Mouse (Mus musculus): ENCODE measurements around the gene Selenoh. TPM values are rescaled to one million over a fixed set of nuclear protein-coding genes. Genes with fewer than 3 reads are reported as not detected.

The Selenoh gene
- total RNA-seq (2023) = 10 to 100 TPM; 46.1 to 47.8 TPM

GRCm38 (mm10) chr2:84670569-84670933 is at the start of gene Selenoh:
TSS of gene Selenoh (minus strand) at chr2:84670770.

GRCm38 (mm10) chr2:84714811-84715561 is 44.4 kb upstream of the Selenoh start, which contains the start of gene Zdhhc5:
TSS of gene Zdhhc5 (minus strand) at chr2:84715180.

GRCm38 (mm10) chr2:84679016-84679415 is 8.4 kb upstream of the Selenoh start, which contains the start of gene Tmx2:
TSS of gene Tmx2 (minus strand) at chr2:84679140.

GRCm38 (mm10) chr2:84677968-84678880 is 7.7 kb upstream of the Selenoh start, which contains the start of the genes Gm28635 and Med19:
TSS of gene Gm28635 (minus strand) at chr2:84678041.
TSS of gene Med19 (plus strand) at chr2:84678402.

GRCm38 (mm10) chr2:84658806-84659205 is 11.8 kb downstream of the Selenoh start, which contains the start of gene Btbd18:
TSS of gene Btbd18 (plus strand) at chr2:84659079.

GRCm38 (mm10) chr2:84650464-84651195 is 19.9 kb downstream of the Selenoh start, which contains the start of gene Ctnnd1:
TSS of gene Ctnnd1 (minus strand) at chr2:84650765.

Other genes starting within 250 kb of the Selenoh start
- gene Calcrl, start 245.4 kb downstream of the Selenoh start, total RNA-seq (2023) = 10 to 100 TPM; 19.3 to 26.4 TPM
- 1 to 10 TPM; 5.0 to 5.1 TPM for gene Tfpi, start 194.0 kb downstream of the Selenoh start, total RNA-seq (2023)
- gene Ctnnd1, start 20.0 kb downstream of the Selenoh start, total RNA-seq (2023) = 10 to 100 TPM; 13.2 to 17.4 TPM
- under 1 TPM in 1 of 2 experiments, not detected in 1; 0.18 TPM for gene Btbd18, start 11.7 kb downstream of the Selenoh start, total RNA-seq (2023)
- gene Gm28635, start 7.3 kb upstream of the Selenoh start, total RNA-seq (2023) = not detected
- 10 to 100 TPM in 1 of 2 experiments, 1 to 10 TPM in 1; 8.3 to 10.0 TPM for gene Med19, start 7.6 kb upstream of the Selenoh start, total RNA-seq (2023)
- gene Tmx2, start 8.4 kb upstream of the Selenoh start, total RNA-seq (2023) = 10 to 100 TPM; 16.9 to 22.5 TPM
- gene Zdhhc5, start 44.4 kb upstream of the Selenoh start, total RNA-seq (2023) = 10 to 100 TPM; 41.2 to 41.4 TPM
- 10 to 100 TPM; 16.9 to 19.8 TPM for gene Clp1, start 56.6 kb upstream of the Selenoh start, total RNA-seq (2023)
- gene Ypel4, start 63.3 kb upstream of the Selenoh start, total RNA-seq (2023) = 1 to 10 TPM; 2.8 to 5.5 TPM
- not detected for gene Gm19426, start 72.9 kb upstream of the Selenoh start, total RNA-seq (2023)
- under 1 TPM; 0.38 to 0.55 TPM for gene Serping1, start 104.7 kb upstream of the Selenoh start, total RNA-seq (2023)
- 10 to 100 TPM; 24.8 to 32.7 TPM for gene Ube2l6, start 128.1 kb upstream of the Selenoh start, total RNA-seq (2023)
- gene Smtnl1, start 151.9 kb upstream of the Selenoh start, total RNA-seq (2023) = not detected
- 1 to 10 TPM; 6.8 to 7.5 TPM for gene Timm10, start 156.2 kb upstream of the Selenoh start, total RNA-seq (2023)
- gene Slc43a1, start 168.1 kb upstream of the Selenoh start, total RNA-seq (2023) = 10 to 100 TPM; 12.0 to 18.7 TPM
- not detected for gene Rtn4rl2, start 215.9 kb upstream of the Selenoh start, total RNA-seq (2023)